Mouse (Mus musculus) forebrain, embryonic 12.5 days (tissue): ENCODE results near the gene Prss34. TPM values are rescaled to one million over a fixed set of nuclear protein-coding genes. Genes with fewer than 3 reads are reported as not detected.

Experiments used
- ATAC-seq: fragments of 200-750 bp; cut with Nextera tagmentation; 2 replicates; pipeline ENCODE4 v1.8.0; 2017; ENCODE audit warnings: moderate TSS enrichment; ENCODE audit not compliant: low FRiP score
- H3K27ac ChIP-seq: fragments of 300-500 bp; sonication (generic); 2 replicates; pipeline ENCODE4 v1.5.1; 2016; ENCODE audit warnings: mild to moderate bottlenecking
- H3K27me3 ChIP-seq: fragments of 300-500 bp; sonication (generic); 2 replicates; pipeline ENCODE4 v1.6.1; 2016; ENCODE audit warnings: mild to moderate bottlenecking
- H3K36me3 ChIP-seq: fragments of 300-500 bp; sonication (generic); replicated peaks from 2 replicates; pipeline ENCODE4 v1.6.1; 2016; ENCODE audit warnings: mild to moderate bottlenecking
- H3K4me1 ChIP-seq: fragments of 300-500 bp; sonication (generic); 2 replicates; pipeline ENCODE4 v1.6.1; 2016
- H3K4me2 ChIP-seq: fragments of 300-500 bp; sonication (generic); 2 replicates; pipeline ENCODE4 v1.6.1; 2016; ENCODE audit warnings: mild to moderate bottlenecking, moderate library complexity
- H3K4me3 ChIP-seq: fragments of 300-500 bp; sonication (generic); replicated peaks from 2 replicates; pipeline ENCODE4 v1.5.1; 2016; ENCODE audit warnings: mild to moderate bottlenecking
- H3K9ac ChIP-seq: fragments of 300-500 bp; sonication (generic); 2 replicates; pipeline ENCODE4 v1.6.1; 2016; ENCODE audit warnings: mild to moderate bottlenecking
- H3K9me3 ChIP-seq: fragments of 300-500 bp; sonication (generic); 2 replicates; pipeline ENCODE4 v1.6.1; 2016
- WGBS: fragments of 180-500 bp; shearing (Covaris S2); methylation state at CpG from one replicate; pipeline ENCODE4 v1.1.7; 2016; 5-methylcytosine and 5-hydroxymethylcytosine counted together
- polyA plus RNA-seq: library from polyadenylated mRNA; unstranded; fragments of >200 nt; fragmentation: Nextera tagmentation; extraction: Ambion mirVana; gene quantifications from 2 replicates; pipeline ENCODE4 v1.2.1, GENCODE M21; 2016

The Prss34 gene
- not detected in 2 replicates for polyA plus RNA-seq

DNA sequence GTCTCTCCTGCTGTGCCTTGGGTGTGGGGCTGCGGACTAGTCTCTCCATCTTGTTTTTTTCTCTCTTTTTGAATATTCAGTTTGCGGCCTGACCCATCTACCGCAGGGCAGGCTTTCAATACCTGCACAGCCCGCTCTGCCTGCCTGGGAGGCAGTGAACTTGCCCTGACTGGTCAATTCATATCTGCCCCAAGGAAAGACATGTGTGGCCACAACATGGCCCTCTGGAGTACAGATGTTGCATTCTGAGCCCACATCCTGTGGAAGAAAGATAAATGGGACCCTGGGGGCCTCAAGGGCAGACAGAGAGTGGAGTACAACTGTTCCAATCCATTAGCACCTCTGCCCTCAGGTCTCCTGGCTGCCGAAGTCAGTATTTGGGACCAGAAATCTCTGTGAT is at the start of gene Prss34:
TSS of gene Prss34 (plus strand) at position 301 of the 400 bp plus-strand sequence.
- Histone ChIP-seq H3K9ac (no peak within 1 kb of the TSS), H3K27ac (no peak within 1 kb of the TSS), H3K4me2 (no peak within 1 kb of the TSS), H3K4me3 (no peak within 1 kb of the TSS), H3K27me3 (peaks cover 18% of the 10 kb centered on the region; the same call in 1 of the 2 replicates), H3K4me1 (no peaks in the 10 kb centered on the region), H3K9me3 (no peaks in the 10 kb centered on the region), H3K36me3 (no peaks in the 10 kb centered on the region)
- ATAC-seq, result no peak
- WGBS, result 91% methylated on average over 5 of the region's 5 CpGs

DNA sequence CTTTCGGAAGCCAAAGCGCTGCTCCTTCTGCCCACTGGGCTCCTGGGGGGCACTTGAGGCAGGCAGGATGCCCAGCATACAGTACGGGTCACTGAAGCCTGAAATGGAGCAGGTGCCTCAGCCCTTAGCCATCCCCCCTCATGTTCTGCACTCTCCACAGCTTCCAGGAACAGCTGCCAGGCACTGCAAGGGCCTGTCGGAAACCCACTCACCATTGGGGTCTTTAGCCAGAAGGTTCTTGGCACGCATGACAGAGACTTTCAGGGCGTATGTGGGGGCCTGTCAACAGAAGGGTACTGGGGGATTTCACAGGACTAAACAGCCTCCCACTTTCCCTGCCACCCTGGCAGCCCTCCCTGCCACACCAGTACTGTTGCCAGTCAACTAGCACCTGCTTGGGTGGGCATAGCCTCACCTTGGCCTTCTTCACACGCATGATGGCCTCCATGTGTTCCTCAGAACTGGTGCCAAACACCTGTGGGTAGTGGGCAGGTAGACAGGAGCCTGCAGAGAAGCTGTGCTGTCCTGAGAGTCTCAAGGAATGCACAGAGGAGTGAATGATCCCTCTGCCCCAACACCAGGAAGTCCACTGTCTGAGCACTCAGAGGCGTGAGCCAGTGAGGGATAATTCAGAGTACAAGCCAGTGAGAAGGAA is 47.9 kb upstream of the Prss34 start:
- 81% methylated on average over 8 of the region's 8 CpGs for WGBS

DNA sequence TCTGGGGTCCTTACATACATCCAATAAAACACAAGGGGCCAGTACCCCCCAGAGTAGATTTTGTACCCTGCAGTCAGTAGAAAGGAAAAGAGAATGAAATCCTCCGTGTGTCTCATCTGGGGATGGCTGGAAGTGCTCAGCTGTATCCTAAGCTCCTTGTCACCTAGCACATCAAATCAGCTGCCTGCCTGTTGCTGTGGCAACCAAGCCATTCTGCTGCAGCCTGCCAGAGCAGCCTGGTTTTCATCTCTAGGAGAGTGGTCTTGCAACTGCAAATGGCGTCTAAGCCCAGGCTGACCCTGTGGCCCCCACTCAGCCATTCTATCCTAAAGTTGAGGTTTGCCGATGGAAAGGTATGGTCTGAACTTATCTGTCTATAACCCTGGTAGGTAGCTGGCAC is 45.6 kb upstream of the Prss34 start:
- Histone ChIP-seq H3K4me1 (peaks cover 48% of the 10 kb centered on the region), H3K27ac (peak overlapping the region; percentile 21; the same call in 1 of the 2 replicates), H3K9me3 (no peaks in the 10 kb centered on the region), H3K36me3 (no peaks in the 10 kb centered on the region), H3K9ac (no peak overlapping the region), H3K4me3 (no peak overlapping the region), H3K27me3 (peaks cover 44% of the 10 kb centered on the region), H3K4me2 (no peak overlapping the region; the same call in 1 of the 2 replicates)
- 40% methylated on average over 3 of the region's 3 CpGs for WGBS
- peak; percentile 71 for ATAC-seq

More for the DNA sequence above, 47.9 kb upstream of the Prss34 start:
- no peak for ATAC-seq
- Histone ChIP-seq H3K27ac (no peak overlapping the region), H3K36me3 (peaks cover 4% of the 10 kb centered on the region; the same call in 1 of the 2 replicates), H3K9ac (no peak overlapping the region), H3K4me3 (no peak overlapping the region), H3K9me3 (no peaks in the 10 kb centered on the region), H3K4me2 (no peak overlapping the region), H3K27me3 (peaks cover 28% of the 10 kb centered on the region), H3K4me1 (peaks cover 34% of the 10 kb centered on the region)

DNA sequence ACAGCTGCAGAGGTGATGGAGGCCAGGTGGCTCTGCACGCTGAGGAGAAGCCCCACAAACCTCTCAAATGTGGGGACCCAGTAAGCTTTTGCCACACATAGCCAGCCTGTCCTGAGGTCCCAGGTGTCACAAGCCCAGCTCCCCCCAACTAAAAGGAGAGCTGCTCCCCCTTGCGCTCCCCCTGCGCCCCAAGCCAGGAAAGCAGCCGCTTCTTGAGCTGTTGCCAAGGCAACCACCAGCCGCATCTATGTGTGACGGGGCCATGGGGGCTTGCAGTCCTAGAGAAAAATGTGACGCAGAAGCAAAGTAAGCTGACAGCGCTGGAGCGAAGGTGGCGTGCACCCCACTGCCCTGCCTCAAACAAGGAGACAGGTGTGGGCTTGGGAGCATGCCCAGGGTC is 44.4 kb upstream of the Prss34 start:
- Histone ChIP-seq H3K27ac (0 out of 2 replicates have a peak overlapping the region, but pooled peaks have one; percentile 26), H3K9ac (0 out of 2 replicates have a peak overlapping the region, but pooled peaks have one; percentile 25), H3K4me3 (0 out of 2 replicates have a peak overlapping the region, but pooled peaks have one; percentile 2), H3K4me1 (peaks cover 52% of the 10 kb centered on the region), H3K36me3 (0 out of 2 replicates have a peak, but pooled peaks cover 8% of the 10 kb centered on the region), H3K9me3 (no peaks in the 10 kb centered on the region), H3K4me2 (peak overlapping the region; percentile 29), H3K27me3 (peaks cover 44% of the 10 kb centered on the region)
- WGBS, result 22% methylated on average over 10 of the region's 10 CpGs
- no peak for ATAC-seq

GRCm38 (mm10) chr17:25255110-25255509 is 43.1 kb upstream of the Prss34 start:
- no peak overlapping the region for H3K27ac ChIP-seq
- H3K27me3 ChIP-seq, result peaks cover 44% of the 10 kb centered on the region
- ATAC-seq, result no peak
- no peak overlapping the region for H3K4me3 ChIP-seq
- 0 out of 2 replicates have a peak overlapping the region, but pooled peaks have one; percentile 29 for H3K9ac ChIP-seq
- 70% methylated on average over 2 of the region's 2 CpGs for WGBS
- no peaks in the 10 kb centered on the region for H3K9me3 ChIP-seq
- H3K36me3 ChIP-seq, result peaks cover 18% of the 10 kb centered on the region
- H3K4me1 ChIP-seq, result peaks cover 52% of the 10 kb centered on the region
- no peak overlapping the region for H3K4me2 ChIP-seq

DNA sequence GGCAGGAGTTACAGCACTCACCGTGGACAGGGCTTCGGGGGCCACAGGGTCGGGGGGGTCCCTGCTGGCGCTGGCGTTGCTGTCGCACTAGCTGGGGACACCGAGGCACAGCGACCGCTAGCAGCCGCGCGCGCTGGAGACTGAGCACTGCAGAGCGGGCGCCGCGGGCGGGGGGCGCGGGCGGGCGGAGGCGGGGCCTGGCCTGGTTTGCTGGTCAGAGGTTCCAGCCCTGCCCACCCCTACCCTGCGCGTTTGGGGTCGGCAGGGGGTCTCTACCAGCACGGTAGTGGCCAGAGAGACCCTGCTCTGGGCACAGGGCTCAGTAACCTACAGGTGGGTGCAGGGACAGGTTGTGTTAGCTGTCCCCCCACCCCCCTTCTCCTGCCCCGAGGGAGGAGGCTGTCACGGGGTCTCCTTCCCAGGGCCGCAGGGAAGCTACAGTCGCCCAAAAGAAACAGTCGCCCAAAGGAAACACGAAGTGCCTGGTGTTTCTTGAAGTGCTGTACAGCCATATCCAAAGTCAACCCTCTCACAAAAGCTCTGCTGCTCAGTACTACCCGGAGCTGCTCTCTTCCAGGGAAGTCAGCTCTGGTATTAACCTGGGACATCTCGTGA is 41.9 kb upstream of the Prss34 start, which contains the start of gene Baiap3:
TSS of gene Baiap3 (minus strand) at position 225 of the 615 bp plus-strand sequence.
- Histone ChIP-seq H3K27ac (no peak within 1 kb of the TSS), H3K36me3 (peaks cover 23% of the 10 kb centered on the region), H3K4me3 (peak within 1 kb of the TSS; percentile 35), H3K9me3 (no peaks in the 10 kb centered on the region), H3K4me2 (peak within 1 kb of the TSS; percentile 61), H3K4me1 (peaks cover 52% of the 10 kb centered on the region), H3K9ac (peak within 1 kb of the TSS; percentile 29), H3K27me3 (peaks cover 44% of the 10 kb centered on the region)
- 3% methylated on average over 34 of the region's 35 CpGs for WGBS
- ATAC-seq, result peak; percentile 53

DNA sequence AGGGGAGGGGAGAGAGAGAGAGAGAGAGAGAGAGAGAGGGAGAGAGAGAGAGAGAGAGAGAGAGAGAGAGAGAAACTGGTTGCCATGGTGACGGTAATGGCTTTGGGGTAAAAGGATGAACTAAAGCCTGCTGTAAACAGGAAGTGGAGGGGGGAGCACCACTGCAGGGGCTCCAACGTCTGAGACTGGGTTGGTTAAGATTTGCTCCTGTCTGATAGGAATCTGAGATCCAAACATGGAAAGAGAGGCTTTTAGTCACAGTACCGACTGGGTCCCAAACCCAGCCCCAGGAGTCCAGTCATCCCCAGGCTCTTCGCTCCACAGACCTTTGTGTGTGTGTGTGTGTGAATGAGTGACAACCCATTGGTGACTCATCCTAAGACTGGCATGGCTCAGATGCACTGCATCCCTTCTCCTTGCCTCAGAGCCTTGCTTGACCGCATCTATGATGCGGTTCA is 40.4 kb upstream of the Prss34 start:
- Histone ChIP-seq H3K9me3 (no peaks in the 10 kb centered on the region), H3K36me3 (peaks cover 29% of the 10 kb centered on the region), H3K4me3 (no peak overlapping the region), H3K9ac (no peak overlapping the region), H3K27ac (no peak overlapping the region), H3K4me2 (no peak overlapping the region), H3K4me1 (peaks cover 40% of the 10 kb centered on the region), H3K27me3 (peaks cover 39% of the 10 kb centered on the region)
- no peak for ATAC-seq
- WGBS, result 66% methylated on average over 6 of the region's 6 CpGs

- H3K9me3 ChIP-seq, result no peaks in the 10 kb centered on the region
- H3K36me3 ChIP-seq, result peaks cover 83% of the 10 kb centered on the region
- no peak overlapping the region for H3K9ac ChIP-seq
- no peak overlapping the region for H3K27ac ChIP-seq
- H3K27me3 ChIP-seq, result no peaks in the 10 kb centered on the region
- no peak overlapping the region for H3K4me3 ChIP-seq
- peaks cover 3% of the 10 kb centered on the region for H3K4me1 ChIP-seq
- WGBS, result 81% methylated on average over 3 of the region's 3 CpGs
- H3K4me2 ChIP-seq, result no peak overlapping the region
- ATAC-seq, result no peak
These were observed 33.7 kb upstream of the Prss34 start for GRCm38 (mm10) chr17:25264453-25264852.

GRCm38 (mm10) chr17:25270795-25271335 is 27.3 kb upstream of the Prss34 start:
- Histone ChIP-seq H3K36me3 (peaks cover 45% of the 10 kb centered on the region), H3K4me3 (peak overlapping the region; percentile 97), H3K9ac (peak overlapping the region; percentile 21; the same call in 1 of the 2 replicates), H3K4me2 (peak overlapping the region; percentile 99), H3K27ac (no peak overlapping the region), H3K27me3 (no peaks in the 10 kb centered on the region), H3K4me1 (peaks cover 39% of the 10 kb centered on the region), H3K9me3 (no peaks in the 10 kb centered on the region)
- WGBS, result 91% methylated on average over 2 of the region's 2 CpGs
- no peak for ATAC-seq

DNA sequence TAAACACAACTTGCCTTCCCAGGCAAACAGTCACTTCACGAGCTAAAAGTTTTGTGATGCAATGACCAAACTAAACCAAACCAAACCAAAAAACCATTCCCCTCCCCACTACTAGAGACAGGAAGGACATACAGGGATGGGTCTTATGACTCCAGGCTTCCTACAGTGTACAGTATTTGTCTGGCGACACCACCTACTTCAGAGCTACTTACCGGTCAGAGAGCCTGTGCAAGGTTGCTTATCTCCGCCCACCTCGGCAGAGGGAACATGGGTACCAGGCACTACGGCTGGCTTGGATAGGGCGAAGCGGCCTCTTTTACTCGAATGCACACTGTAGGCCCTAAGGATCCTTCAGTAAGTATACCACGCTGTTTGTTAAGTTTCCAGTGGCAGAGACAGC is 25.9 kb upstream of the Prss34 start:
- ATAC-seq, result no peak
- Histone ChIP-seq H3K4me3 (peak overlapping the region; percentile 97), H3K27me3 (no peaks in the 10 kb centered on the region), H3K4me2 (peak overlapping the region; percentile 99), H3K27ac (peak overlapping the region; percentile 97), H3K9ac (peak overlapping the region; percentile 99), H3K36me3 (peaks cover 31% of the 10 kb centered on the region), H3K9me3 (no peaks in the 10 kb centered on the region), H3K4me1 (peaks cover 39% of the 10 kb centered on the region)
- 1% methylated on average over 10 of the region's 10 CpGs for WGBS

DNA sequence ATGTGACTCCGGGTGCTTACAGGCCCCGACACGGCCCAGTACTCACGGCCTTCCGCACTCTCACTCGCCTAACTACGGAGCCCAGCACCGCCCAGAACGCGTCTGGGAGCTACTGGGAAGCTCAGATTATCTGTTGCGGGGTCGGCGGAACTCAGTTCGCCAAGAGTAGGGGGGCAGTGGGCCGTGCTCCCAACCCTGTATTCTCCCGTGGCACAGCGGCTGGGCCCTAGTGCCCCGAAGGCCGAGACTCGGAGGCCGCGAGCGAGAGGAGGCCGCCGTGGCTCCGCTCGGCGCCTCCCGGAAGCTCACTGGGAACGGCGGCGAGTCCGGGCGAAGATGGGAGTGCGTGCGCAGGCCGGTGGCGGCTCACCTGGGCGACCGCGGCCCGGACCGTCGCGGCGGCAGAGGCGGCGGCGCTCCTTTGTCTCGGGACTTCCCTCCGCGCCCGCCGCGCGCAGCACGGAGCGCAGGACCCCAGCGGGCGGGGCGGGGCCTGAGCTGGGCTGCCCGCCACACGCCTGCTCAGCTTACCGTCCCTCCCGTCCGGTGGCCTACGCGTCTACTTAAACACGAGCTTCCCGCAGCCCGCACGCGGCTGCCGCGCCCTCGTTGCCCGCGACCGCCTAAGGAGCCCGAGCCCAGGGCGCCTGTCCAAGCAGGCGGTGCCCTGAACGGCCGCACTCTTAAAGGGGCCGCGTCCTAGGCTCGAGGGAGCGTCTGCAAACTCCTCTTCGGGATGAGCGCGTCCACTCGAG is 25.1 kb upstream of the Prss34 start:
- H3K27me3 ChIP-seq, result no peaks in the 10 kb centered on the region
- peak overlapping the region; percentile 99 for H3K4me2 ChIP-seq
- ATAC-seq, result peak; percentile 93
- under 1% methylated on average over 85 of the region's 92 CpGs for WGBS
- peak overlapping the region; percentile 97 for H3K27ac ChIP-seq
- peak overlapping the region; percentile 99 for H3K9ac ChIP-seq
- peak overlapping the region; percentile 97 for H3K4me3 ChIP-seq
- H3K9me3 ChIP-seq, result no peaks in the 10 kb centered on the region
- peaks cover 22% of the 10 kb centered on the region for H3K36me3 ChIP-seq
- H3K4me1 ChIP-seq, result peaks cover 39% of the 10 kb centered on the region
